Mouse (Mus musculus) layer of hippocampus, adult 9-11 months (tissue): ENCODE measurements around the gene Atf6b.

Experiments
- DNase-seq: peaks from one replicate; pipeline ENCODE4 v3.0.0; 2022

Atf6b gene

GRCm38 (mm10) chr17:34671151-34672066, 24.5 kb downstream of the Atf6b start:
- DNase-seq: no peak

- DNase-seq: no peak
Measured at GRCm38 (mm10) chr17:34672246-34672792, 25.4 kb downstream of the Atf6b start.

DNA sequence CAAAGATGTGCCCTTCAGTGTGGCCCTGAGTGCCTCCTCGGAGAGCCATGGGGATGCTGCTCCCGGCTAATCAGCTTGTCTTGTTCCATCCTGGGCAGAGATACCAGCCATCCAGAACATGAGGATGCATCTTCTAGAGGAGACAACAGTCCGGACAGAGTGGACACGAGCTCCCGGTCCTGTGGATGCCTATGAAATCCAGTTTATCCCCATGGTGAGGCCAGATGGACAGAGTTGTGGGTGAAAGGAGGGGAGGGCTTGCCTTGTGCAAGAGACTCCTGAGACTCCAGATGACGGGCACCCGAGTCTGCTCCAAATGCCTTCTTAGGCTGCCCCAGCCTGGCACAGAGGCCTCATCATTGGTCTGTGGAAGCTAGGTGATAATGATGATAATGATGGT, 26.2 kb downstream of the Atf6b start:
- no peak for DNase-seq

GRCm38 (mm10) chr17:34674524-34675204, 27.7 kb downstream of the Atf6b start:
- no peak for DNase-seq

GRCm38 (mm10) chr17:34675205-34676092, 28.5 kb downstream of the Atf6b start:
- DNase-seq: no peak

DNA sequence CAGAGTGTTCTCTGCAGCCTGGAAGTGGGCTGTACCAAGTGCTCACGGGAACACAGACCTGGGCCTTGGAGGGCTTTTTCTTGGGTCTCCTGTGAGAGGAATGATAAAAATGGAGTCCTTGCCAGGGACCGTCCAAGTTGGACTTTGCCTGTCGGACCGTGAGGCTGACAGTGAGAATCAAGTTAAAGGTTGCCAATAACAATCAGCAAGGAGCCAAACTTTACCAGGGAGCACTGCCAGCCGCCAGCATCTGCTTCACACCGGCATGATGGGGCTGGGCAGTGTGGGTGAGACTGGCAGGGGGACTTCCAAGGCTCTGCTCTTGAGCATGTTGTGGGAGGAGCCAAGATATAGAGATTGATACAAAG, 29.1 kb downstream of the Atf6b start:
- no peak for DNase-seq

DNA sequence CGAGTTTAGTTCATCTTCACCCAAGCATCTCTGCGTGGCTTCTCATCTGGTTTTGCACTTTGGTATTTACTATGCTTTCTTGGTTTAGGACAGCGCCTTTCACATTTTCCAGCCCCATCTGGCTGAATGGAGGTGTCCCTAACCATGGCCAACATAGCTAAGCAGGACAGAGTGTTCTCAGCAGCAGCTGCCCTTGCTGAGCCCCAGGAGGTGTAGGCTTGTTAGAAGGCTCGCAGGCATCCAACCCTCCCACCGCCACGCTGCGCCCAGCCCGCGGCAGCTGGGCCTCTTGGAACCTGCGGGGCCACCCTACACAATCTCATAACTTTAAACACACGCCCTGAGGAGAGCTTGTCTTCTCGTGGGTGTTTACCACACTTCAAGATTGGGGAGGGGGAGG, 29.7 kb downstream of the Atf6b start:
- no peak for DNase-seq

DNA sequence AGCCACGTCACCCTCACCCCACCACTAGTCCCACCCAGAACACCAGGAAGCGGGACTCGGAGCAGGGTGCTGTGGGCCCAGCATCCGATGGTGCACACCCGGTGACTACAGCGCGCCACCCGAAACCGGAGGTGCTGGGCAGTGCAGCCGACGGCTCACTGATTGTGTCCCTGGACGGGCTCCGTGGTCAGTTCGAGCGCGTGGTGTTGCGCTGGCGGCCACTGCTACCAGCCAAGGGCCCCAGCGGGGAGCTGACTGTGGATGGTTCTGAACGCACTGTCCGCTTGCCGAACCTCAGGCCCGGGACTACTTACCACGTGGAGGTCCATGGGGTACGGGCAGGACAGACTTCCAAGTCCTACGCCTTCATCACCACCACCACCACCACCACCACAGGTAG, 33.2 kb downstream of the Atf6b start:
- DNase-seq: no peak

DNA sequence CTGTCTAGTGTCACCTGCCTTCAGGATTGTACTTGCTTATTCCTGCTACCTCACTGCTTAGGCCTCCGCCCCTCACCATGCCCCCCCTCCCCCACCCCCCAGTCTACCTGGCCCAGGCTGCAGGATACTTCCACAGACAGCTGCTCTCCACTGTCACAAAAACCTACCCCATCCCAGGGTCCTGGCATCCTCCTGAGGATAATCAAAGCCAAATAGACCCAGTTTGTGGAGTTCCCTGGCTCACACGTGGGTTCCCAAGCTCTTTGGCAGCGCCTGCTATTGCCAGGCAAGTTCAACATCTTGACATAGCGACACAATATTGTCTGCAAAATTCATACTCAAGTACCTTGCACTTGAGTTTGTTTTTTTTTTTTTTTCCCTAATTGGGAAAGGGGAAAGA, 33.7 kb downstream of the Atf6b start:
- DNase-seq: no peak

DNA sequence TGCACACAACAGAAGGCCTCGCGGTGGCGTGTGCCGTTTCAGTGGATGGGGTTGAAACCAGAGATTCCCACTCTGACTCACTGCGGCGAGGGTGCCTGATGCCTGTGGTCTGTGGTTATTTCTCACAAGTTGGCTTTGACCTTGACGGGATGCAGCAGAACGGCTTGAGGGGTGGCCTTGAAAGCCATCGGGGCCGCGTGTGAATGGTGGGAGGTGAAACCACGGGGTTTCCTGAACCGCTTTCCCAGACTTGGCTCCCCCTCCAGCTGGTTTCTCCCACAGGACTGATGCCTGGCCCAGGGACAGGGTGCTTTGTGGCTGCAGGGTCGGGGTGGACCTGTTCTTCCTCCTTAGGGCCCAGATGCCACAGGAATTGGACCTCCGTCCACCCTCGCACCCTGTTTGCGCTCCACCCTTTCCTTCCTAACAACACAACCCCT, 34.2 kb downstream of the Atf6b start:
- DNase-seq: no peak

DNA sequence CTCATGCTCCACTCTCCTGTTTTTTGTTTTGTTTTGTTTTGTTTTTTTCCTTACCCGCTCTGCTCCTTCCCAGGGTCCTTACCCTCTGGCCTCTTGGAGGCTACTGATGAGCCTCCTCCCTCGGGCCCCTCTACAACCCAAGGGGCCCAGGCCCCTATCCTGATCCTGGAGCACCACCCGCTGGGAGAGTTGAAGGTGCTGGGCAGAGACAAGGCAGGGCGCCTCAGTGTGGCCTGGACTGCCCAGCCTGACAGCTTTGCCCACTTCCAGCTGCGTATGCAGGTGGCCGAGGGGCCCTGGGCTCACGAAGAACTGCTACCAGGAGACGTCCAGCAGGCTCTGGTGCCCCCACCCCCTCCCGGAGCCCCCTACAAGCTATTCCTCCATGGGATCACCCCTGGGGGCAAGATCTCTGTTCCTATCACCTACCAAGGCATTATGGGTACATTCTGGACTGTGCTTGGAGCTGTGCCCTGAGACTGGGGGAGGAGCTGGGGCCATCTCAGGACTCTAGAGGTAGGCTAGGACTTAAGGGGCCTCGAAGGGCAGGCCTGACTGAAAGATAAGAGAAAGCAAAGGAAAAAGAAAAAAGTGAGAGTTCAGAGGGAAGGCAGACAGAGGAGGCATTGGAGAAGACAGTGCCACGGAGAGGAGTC, 35.1 kb downstream of the Atf6b start:
- DNase-seq: no peak

- DNase-seq: no peak
Measured at GRCm38 (mm10) chr17:34683179-34683578, 36.2 kb downstream of the Atf6b start.

- no peak for DNase-seq
Measured at GRCm38 (mm10) chr17:34683686-34684220, 36.8 kb downstream of the Atf6b start.

GRCm38 (mm10) chr17:34684253-34684893, 37.4 kb downstream of the Atf6b start:
- DNase-seq: no peak

DNA sequence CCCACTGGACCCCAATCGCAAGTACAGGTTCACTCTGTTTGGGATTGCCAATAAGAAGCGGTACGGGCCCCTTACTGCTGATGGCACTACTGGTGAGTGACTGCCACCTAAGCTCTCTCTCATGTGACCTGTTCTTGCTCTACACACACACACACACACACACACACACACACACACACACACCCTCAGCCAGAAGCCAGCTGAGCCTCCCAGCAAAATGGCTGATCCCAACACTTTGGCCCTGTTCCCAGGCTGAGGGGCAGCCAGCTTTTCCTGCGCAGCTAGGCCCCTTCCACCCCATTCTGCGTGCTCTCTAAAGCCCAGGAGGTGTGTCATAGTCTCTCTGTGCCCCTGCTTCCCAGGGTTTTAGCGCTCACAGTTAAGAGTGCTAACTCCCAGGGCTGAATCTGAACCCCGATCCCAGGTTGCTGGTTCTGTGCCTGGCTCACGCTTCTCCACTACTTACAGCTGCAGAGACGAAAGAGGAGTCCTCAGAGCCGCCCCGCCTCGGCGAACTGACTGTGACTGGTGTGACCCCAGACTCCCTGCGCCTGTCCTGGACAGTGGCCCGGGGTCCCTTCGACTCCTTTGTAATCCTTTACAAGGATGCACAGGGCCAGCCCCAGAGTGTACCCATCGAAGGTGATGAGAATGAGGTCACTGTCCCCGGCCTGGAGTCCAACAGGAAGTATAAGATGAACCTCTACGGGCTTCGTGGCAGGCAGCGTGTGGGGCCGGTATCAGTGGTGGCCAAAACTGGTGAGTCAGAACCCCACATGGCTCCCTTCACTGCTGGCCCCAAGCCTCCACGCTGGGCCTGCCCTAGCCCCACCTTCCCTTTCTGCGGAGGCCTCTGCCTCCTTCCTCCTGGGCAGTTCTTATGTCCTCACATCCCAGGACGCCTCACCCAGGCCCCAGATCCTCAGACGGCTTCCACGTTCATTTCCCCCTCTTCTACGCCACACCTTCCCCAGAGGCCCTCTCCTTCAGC, 38.5 kb downstream of the Atf6b start:
- DNase-seq: no peak

DNA sequence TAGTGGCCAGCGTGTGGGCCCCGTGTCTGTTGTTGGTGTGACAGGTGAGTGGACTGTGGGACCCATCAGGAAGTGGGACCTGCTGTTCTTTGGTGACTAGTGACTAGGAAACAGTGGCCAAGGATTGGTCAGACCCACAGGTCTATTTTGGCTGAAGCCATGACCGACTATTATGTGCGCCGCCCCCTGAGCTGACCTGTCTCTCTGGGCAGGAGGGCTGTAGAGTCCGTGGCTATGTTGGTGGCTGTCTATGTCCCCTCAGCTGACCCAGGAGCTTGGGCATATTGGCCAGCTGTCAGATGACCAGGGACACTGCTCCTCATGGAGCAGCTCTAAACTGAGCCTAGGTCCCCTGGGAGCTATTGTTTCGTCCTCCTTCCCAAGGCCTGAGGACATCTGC, 41.9 kb downstream of the Atf6b start:
- no peak for DNase-seq

- DNase-seq: no peak
Measured at GRCm38 (mm10) chr17:34690458-34690857, 43.5 kb downstream of the Atf6b start.

DNA sequence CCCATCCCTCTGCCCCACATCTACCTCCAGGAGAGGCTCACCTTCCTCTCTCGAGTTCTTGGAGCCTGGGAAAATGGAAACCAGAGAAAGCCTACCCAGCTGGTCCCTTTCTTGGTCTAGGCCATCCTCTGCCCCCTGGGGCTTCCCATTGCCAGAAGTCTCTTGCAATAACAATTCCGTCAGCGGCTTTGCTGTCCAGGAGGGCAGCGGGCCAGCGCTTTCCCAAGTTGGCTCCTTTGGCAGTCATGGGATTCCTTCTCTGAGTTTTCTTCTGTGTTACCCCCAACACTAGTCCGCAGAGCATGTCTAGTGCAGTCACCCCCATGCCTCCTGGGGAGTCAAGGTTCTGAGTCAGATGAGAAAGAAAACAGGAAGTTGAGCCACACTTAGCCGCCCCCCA, 46.0 kb downstream of the Atf6b start:
- no peak for DNase-seq

- peak; percentile 90 for DNase-seq
Measured at GRCm38 (mm10) chr17:34699575-34700408, 52.8 kb downstream of the Atf6b start.
